Mouse (Mus musculus) G1E (cell line): Measurements from ENCODE around the gene Zfyve21.

ENCODE experiments used
- CTCF ChIP-seq: IDR thresholded peaks from 2 replicates; pipeline ENCODE4 v1.5.1; 2012; ENCODE audit warnings: low read depth, low read length, inconsistent platforms, mixed read lengths
- GATA1 ChIP-seq: IDR thresholded peaks from 2 replicates; pipeline ENCODE4 v1.6.1; 2012; ENCODE audit warnings: borderline replicate concordance, low read length, inconsistent platforms, mixed read lengths
- GATA2 ChIP-seq: IDR thresholded peaks from 2 replicates; pipeline ENCODE4 v1.6.1; 2012; ENCODE audit warnings: low read depth, low read length, inconsistent platforms, borderline replicate concordance
- TAL1 ChIP-seq: conservative IDR thresholded peaks from 2 replicates; pipeline ENCODE4 v1.6.1; 2012; ENCODE audit warnings: low read depth, low read length, inconsistent platforms, mixed read lengths

- no peak for TF ChIP-seq TAL1
- TF ChIP-seq CTCF: no peak
- no peak for TF ChIP-seq GATA2
- no peak for TF ChIP-seq GATA1
These were observed 50.3 kb downstream of the Zfyve21 start for GRCm38 (mm10) chr12:111864206-111864824.
